Mouse (Mus musculus) intestine, embryonic 16.5 days (tissue): ENCODE measurements around the gene Rbfox2. TPM values are rescaled to one million over a fixed set of nuclear protein-coding genes. Genes with fewer than 3 reads are reported as not detected.
A peak's percentile ranks its signal among the peaks of the same experiment; 100 is the strongest.

ENCODE experiments used
- ATAC-seq: fragments of 200-750 bp; cut with Nextera tagmentation; 2 replicates; pipeline ENCODE4 v1.8.0; 2017; ENCODE audit warnings: moderate TSS enrichment, moderate library complexity
- H3K27ac ChIP-seq: fragments of 300-500 bp; sonication (generic); 2 replicates; pipeline ENCODE4 v1.5.1; 2014; ENCODE audit warnings: mild to moderate bottlenecking, low read length
- H3K27me3 ChIP-seq: fragments of 300-500 bp; sonication (generic); replicated peaks from 2 replicates; pipeline ENCODE4 v1.6.1; 2014; ENCODE audit warnings: low read length, control low read depth, mixed read lengths; ENCODE audit not compliant: control insufficient read depth, insufficient read depth
- H3K36me3 ChIP-seq: fragments of 300-500 bp; sonication (generic); 2 replicates; pipeline ENCODE4 v1.6.1; 2014; ENCODE audit warnings: low read length, control low read depth; ENCODE audit not compliant: control insufficient read depth, insufficient read depth
- H3K4me1 ChIP-seq: fragments of 300-500 bp; sonication (generic); 2 replicates; pipeline ENCODE4 v1.6.1; 2014; ENCODE audit warnings: low read length, control low read depth, mixed read lengths; ENCODE audit not compliant: control insufficient read depth, insufficient read depth
- H3K4me2 ChIP-seq: fragments of 300-500 bp; sonication (generic); 2 replicates; pipeline ENCODE4 v1.6.1; 2014; ENCODE audit warnings: low read depth, low read length, control low read depth
- H3K4me3 ChIP-seq: fragments of 300-500 bp; sonication (generic); 2 replicates; pipeline ENCODE4 v1.5.1; 2014; ENCODE audit warnings: mild to moderate bottlenecking, low read length
- H3K9ac ChIP-seq: fragments of 300-500 bp; sonication (generic); 2 replicates; pipeline ENCODE4 v1.6.1; 2014; ENCODE audit warnings: low read depth, low read length
- H3K9me3 ChIP-seq: fragments of 300-500 bp; sonication (generic); 2 replicates; pipeline ENCODE4 v1.6.1; 2016; ENCODE audit warnings: low read length, control low read depth; ENCODE audit not compliant: control insufficient read depth
- WGBS: fragments of 180-500 bp; shearing (Covaris S2); extraction: QIAGEN DNeasy Blood & Tissue Kit; methylation state at CpG from one replicate; pipeline ENCODE4 v1.1.7; 2014; 5-methylcytosine and 5-hydroxymethylcytosine counted together
- polyA plus RNA-seq: library from polyadenylated mRNA; unstranded; fragments of >200 nt; fragmentation: Nextera tagmentation; extraction: Ambion mirVana; gene quantifications from 2 replicates; pipeline ENCODE4 v1.2.1, GENCODE M21; 2015

Rbfox2 gene
- polyA plus RNA-seq, 1 experiment from 2014 or later = 31.5 TPM

- ATAC-seq = no peak
- Histone ChIP-seq H3K4me2 (no peak overlapping the region), H3K27me3 (no peaks in the 10 kb centered on the region), H3K27ac (no peak overlapping the region), H3K36me3 (no peaks in the 10 kb centered on the region), H3K9me3 (no peaks in the 10 kb centered on the region), H3K9ac (no peak overlapping the region), H3K4me3 (no peak overlapping the region), H3K4me1 (peaks cover 10% of the 10 kb centered on the region; the same call in 1 of the 2 replicates)
- 41% methylated on average over 7 of the region's 7 CpGs for WGBS
Measured at GRCm38 (mm10) chr15:77291471-77291870, 15.3 kb downstream of the Rbfox2 start.

DNA sequence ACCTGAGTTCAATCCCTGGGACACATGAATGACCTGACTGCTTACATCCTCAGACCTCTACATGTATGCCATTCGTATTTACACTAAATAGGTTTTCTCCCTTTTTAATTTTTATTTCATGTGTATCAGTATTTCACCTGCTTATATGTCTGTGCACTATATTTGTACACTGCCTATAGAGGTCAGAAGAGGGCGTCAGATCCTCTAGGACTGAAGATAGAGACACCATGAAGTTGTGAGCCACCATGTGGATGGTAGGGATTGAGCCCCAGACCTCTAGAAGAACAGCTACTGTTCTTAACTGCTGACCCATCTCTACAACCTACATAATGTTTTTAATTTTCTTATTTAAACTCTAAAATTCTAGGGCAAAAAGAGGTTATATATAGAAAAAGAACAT, 16.5 kb downstream of the Rbfox2 start:
- no peak overlapping the region for H3K4me2 ChIP-seq
- peaks cover 10% of the 10 kb centered on the region; the same call in 1 of the 2 replicates for H3K4me1 ChIP-seq
- H3K27me3 ChIP-seq = no peaks in the 10 kb centered on the region
- 78% methylated on average over 2 of the region's 2 CpGs for WGBS
- ATAC-seq = no peak
- H3K36me3 ChIP-seq = no peaks in the 10 kb centered on the region
- no peak overlapping the region for H3K9ac ChIP-seq
- H3K27ac ChIP-seq = no peak overlapping the region
- H3K9me3 ChIP-seq = no peaks in the 10 kb centered on the region
- no peak overlapping the region for H3K4me3 ChIP-seq

DNA sequence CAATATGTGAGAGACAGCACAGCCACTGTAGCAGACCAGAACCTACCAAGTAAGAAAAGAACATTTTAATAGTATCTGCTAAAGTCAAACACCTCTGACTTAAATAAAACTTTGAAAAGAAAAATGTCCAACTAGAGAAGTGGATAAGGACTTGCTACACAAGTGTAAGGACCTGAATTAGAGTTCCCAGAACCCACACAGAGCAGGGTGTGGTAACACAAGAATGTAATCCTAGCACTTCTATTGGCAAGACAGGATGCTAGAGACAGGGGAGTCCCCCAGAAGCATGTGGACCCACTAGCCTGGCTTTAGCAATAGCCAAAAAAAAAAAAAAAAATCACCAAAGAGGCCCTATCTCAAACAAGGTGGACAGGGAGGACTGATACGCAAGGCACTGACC, 26.7 kb downstream of the Rbfox2 start:
- Histone ChIP-seq H3K27me3 (no peaks in the 10 kb centered on the region), H3K9ac (no peak overlapping the region), H3K27ac (no peak overlapping the region), H3K9me3 (no peaks in the 10 kb centered on the region), H3K4me1 (peaks cover 22% of the 10 kb centered on the region), H3K4me3 (no peak overlapping the region), H3K4me2 (no peak overlapping the region), H3K36me3 (no peaks in the 10 kb centered on the region)
- WGBS = 96% methylated on average over 1 of the region's 1 CpGs
- no peak for ATAC-seq

DNA sequence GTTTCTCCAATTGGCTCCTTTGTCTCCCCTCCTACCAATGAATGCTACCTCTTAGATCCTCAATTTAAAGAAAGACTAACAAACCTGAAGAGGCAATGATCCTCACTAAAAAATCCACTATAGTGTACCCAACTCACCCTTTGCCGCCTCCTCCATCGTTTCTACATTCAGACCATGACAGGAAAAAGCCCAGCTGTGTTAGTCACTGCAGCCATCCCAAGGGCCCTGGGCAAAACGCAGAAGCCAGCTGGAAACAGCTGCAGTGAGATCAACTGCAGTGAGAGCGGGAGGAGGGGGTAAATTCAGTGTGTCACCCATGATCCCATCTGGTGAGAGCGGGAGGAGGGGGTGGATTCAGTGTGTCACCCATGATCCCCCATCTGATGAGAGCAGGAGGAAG, 28.0 kb downstream of the Rbfox2 start:
- WGBS = 45% methylated on average over 5 of the region's 5 CpGs
- H3K4me1 ChIP-seq = peaks cover 24% of the 10 kb centered on the region
- no peak overlapping the region for H3K4me3 ChIP-seq
- no peak for ATAC-seq
- no peak overlapping the region for H3K27ac ChIP-seq
- no peaks in the 10 kb centered on the region for H3K9me3 ChIP-seq
- H3K4me2 ChIP-seq = no peak overlapping the region
- no peaks in the 10 kb centered on the region for H3K27me3 ChIP-seq
- H3K36me3 ChIP-seq = no peaks in the 10 kb centered on the region
- no peak overlapping the region for H3K9ac ChIP-seq

DNA sequence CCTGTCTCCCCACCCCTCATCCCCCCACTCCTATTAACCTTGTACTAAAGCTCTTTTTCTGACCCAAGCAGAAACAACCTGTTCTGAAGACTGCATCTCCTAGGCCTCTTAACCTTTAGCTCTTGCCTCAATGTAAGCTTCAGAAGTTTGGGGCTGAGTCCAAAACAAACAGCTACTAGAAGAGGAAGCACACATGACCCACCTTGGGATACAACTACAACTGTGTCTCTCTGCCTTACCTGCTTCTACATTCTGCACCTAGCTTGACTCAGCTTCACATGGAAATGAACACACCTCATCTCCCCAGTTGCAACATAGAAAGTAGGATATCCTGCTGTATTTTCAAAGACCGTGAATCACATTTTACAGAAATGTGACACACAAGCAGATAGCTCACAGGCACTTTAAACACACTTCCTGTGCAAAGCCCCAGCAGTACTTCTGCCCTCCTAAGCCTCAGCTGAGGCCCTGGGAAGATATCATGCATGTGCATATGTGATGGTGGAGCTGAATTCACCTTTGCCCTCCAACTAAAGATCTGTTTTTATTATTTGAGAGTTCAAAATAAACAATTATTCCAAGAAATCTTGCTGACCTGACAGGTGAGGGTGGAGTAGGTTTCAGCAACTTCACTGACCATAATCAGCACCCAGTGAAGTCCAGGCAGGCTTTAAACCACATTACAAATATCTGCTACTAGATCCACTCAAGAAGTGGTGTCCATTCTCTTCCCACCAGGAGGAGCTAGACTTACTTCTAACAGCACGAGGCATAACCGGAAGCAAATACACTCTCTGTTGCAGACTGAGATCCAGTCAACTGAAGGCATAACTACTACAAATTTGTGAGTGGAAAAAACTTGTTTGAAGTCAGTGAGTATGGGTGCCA, 29.7 kb downstream of the Rbfox2 start:
- Histone ChIP-seq H3K9me3 (no peaks in the 10 kb centered on the region), H3K36me3 (no peaks in the 10 kb centered on the region), H3K27me3 (no peaks in the 10 kb centered on the region), H3K4me2 (no peak overlapping the region), H3K27ac (peak overlapping the region; percentile 17; the same call in 1 of the 2 replicates), H3K4me3 (no peak overlapping the region), H3K4me1 (peaks cover 12% of the 10 kb centered on the region), H3K9ac (no peak overlapping the region)
- WGBS = 58% methylated on average over 3 of the region's 3 CpGs
- ATAC-seq = 0 out of 2 replicates have a peak, but pooled peaks have one; percentile 64

- no peak for ATAC-seq
- no peak overlapping the region for H3K27ac ChIP-seq
Measured at GRCm38 (mm10) chr15:77276300-77276699, 30.5 kb downstream of the Rbfox2 start.

DNA sequence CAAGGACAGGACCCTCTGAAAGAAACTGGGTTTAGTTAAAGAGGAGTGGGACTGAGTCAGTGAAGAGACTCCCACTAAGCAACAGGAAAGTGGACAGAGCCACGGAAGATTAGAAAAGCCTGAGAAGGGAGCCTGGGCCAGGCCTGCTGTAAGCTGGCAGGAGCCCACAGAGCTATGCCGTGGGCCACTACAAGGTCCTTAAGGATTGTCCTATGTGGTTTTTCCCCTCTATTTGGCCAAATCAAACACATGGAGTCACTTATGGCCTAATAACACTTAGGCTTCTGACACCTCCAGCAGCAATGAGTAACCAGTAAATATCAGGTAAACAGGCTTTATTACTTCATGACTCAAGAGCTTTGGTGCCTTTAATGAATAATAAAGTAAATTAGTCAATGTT, 31.2 kb downstream of the Rbfox2 start:
- no peak overlapping the region for H3K4me2 ChIP-seq
- no peaks in the 10 kb centered on the region for H3K9me3 ChIP-seq
- WGBS = 77% methylated on average over 2 of the region's 2 CpGs
- no peak overlapping the region for H3K27ac ChIP-seq
- H3K27me3 ChIP-seq = no peaks in the 10 kb centered on the region
- no peak overlapping the region for H3K9ac ChIP-seq
- no peak for ATAC-seq
- no peaks in the 10 kb centered on the region for H3K36me3 ChIP-seq
- H3K4me3 ChIP-seq = no peak overlapping the region
- peaks cover 9% of the 10 kb centered on the region for H3K4me1 ChIP-seq

More at GRCm38 (mm10) chr15:77276300-77276699, 30.5 kb downstream of the Rbfox2 start:
- H3K4me1 ChIP-seq = peaks cover 9% of the 10 kb centered on the region
- no peaks in the 10 kb centered on the region for H3K36me3 ChIP-seq
- no peaks in the 10 kb centered on the region for H3K27me3 ChIP-seq
- no peaks in the 10 kb centered on the region for H3K9me3 ChIP-seq
- H3K4me2 ChIP-seq = no peak overlapping the region
- no peak overlapping the region for H3K9ac ChIP-seq
- WGBS = 74% methylated on average over 1 of the region's 1 CpGs
- H3K4me3 ChIP-seq = no peak overlapping the region

- ATAC-seq = peak; percentile 76
- no peak overlapping the region for H3K9ac ChIP-seq
- no peak overlapping the region for H3K4me3 ChIP-seq
- no peaks in the 10 kb centered on the region for H3K27me3 ChIP-seq
- no peaks in the 10 kb centered on the region for H3K9me3 ChIP-seq
- no peaks in the 10 kb centered on the region for H3K36me3 ChIP-seq
- 0 out of 2 replicates have a peak overlapping the region, but pooled peaks have one; percentile 2 for H3K27ac ChIP-seq
- H3K4me2 ChIP-seq = no peak overlapping the region
- H3K4me1 ChIP-seq = peaks cover 9% of the 10 kb centered on the region
- WGBS = 63% methylated on average over 6 of the region's 6 CpGs
Measured at GRCm38 (mm10) chr15:77273947-77274346, 32.9 kb downstream of the Rbfox2 start.

GRCm38 (mm10) chr15:77271285-77271684, 35.5 kb downstream of the Rbfox2 start:
- no peaks in the 10 kb centered on the region for H3K9me3 ChIP-seq
- no peak overlapping the region for H3K4me2 ChIP-seq
- no peak overlapping the region for H3K4me3 ChIP-seq
- no peaks in the 10 kb centered on the region for H3K27me3 ChIP-seq
- H3K36me3 ChIP-seq = no peaks in the 10 kb centered on the region
- ATAC-seq = no peak
- H3K9ac ChIP-seq = no peak overlapping the region
- 94% methylated on average over 5 of the region's 5 CpGs for WGBS
- H3K27ac ChIP-seq = no peak overlapping the region
- H3K4me1 ChIP-seq = peaks cover 13% of the 10 kb centered on the region
